Mouse (Mus musculus) cerebellum, adult 2 months (tissue): ENCODE data around the gene 1190005I06Rik.

Source experiments
- CTCF ChIP-seq: fragments of 200-500 bp; IDR thresholded peaks from 2 replicates; pipeline ENCODE4 v1.5.1; 2011; ENCODE audit warnings: low read depth, mild to moderate bottlenecking, control low read depth, low read length, moderate library complexity, borderline replicate concordance; ENCODE audit not compliant: insufficient read depth
- POLR2A ChIP-seq: fragments of 200-500 bp; IDR thresholded peaks from 2 replicates; pipeline ENCODE4 v1.6.1; 2011; ENCODE audit warnings: low read length, control low read depth, borderline replicate concordance; ENCODE audit not compliant: insufficient read depth

- no peak for TF ChIP-seq POLR2A
- TF ChIP-seq CTCF, result no peak
Measured at GRCm38 (mm10) chr8:120563348-120563724, 84.1 kb downstream of the 1190005I06Rik start.
